Mouse (Mus musculus) frontal cortex, adult 2 months (tissue): ENCODE data around the gene Cnga1. TPM values are rescaled to one million over a fixed set of nuclear protein-coding genes. Genes with fewer than 3 reads are reported as not detected.
A peak's percentile ranks its signal among the peaks of the same experiment; 100 is the strongest.
"Not testable (repeated sequence)": the region's sequence is repeated elsewhere in the genome, so short reads cannot be mapped to it uniquely, and the experiment has no call there.

Experiments
- DNase-seq, 2 experiments: peaks; one replicate each; pipeline ENCODE4 v3.0.0; 2022; ENCODE audit warnings: low spot score in 1 of 2; ENCODE audit errors: extremely low spot score in 1 of 2
- polyA plus RNA-seq: library from polyadenylated mRNA; depleted of rRNA; stranded (reverse); fragments of >200 nt; gene quantifications from 2 replicates; pipeline ENCODE4 v1.2.3, GENCODE M21; 2012

Cnga1 gene
- polyA plus RNA-seq, 1 experiment = not detected

- no peak for DNase-seq
Measured at GRCm38 (mm10) chr5:72643655-72644054, 420 bp downstream of the Cnga1 start.

DNA sequence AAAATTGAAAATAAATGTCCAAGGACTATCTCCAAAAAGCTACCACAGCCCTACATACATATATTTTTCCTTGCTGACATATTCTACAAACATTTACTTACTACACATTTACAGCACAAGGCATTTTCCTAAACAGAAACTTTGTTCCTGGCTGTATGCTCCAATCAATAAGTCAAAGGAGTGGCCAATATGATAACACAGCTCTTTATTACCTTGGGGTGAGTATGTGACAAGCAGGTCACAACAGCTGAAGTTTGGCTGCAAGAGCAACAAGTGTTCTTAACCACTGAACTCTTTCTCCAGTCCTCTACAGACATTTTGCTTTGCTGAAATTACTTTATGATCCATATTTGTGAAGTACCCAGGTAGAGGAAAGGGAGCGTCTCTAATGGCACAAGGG, 4.0 kb downstream of the Cnga1 start:
- no peak for DNase-seq

- DNase-seq = no peak
Measured at GRCm38 (mm10) chr5:72636576-72636975, 7.5 kb downstream of the Cnga1 start.

- DNase-seq = no peak
Measured at GRCm38 (mm10) chr5:72636122-72636521, 8.0 kb downstream of the Cnga1 start.

GRCm38 (mm10) chr5:72634791-72635271, 9.2 kb downstream of the Cnga1 start:
- DNase-seq = no peak

- DNase-seq = peak in 1 of 2 experiments; percentile 2
Measured at GRCm38 (mm10) chr5:72630026-72630425, 14.0 kb downstream of the Cnga1 start.

DNA sequence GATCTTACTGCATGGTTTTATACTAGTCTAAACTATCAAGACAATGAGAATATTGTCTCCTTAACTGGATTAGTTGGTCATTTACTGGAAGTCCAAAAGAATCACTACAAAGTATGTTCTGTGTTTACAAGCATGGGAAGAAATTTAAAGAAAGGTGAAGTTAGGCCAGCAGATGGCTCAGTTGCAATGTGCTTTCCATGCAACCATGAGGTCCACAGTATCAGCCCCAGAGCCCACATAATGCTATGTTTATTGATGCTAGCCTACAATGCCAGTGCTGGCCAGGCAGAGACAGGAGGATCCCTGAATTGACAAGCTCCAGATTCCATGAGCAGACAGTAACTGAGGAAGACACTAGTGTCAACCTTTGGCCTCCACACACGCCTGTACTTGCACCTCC, 23.1 kb downstream of the Cnga1 start:
- DNase-seq = no peak

DNA sequence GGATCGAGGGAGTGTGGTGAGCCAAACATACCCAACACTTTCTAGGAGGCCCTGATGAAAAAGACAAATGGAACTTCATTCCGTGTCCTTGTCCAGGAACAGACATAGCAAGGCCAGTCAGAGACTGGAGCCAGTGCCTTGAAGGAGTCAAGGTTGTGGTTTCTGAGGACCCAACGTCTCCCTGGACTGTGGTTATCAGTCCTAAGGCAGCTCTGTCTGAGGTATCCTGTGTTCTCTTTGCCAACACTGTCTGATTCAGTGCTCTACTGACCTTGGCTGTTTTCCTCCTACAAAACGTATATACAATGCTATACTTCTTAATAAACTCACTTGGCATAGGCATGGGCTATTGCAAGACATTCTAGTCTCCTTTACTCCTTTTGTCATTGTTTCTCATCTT, 26.7 kb downstream of the Cnga1 start:
- no peak for DNase-seq

GRCm38 (mm10) chr5:72603138-72603537, 40.9 kb downstream of the Cnga1 start:
- DNase-seq = no peak

- peak in 1 of 2 experiments; percentile 26 for DNase-seq
Measured at GRCm38 (mm10) chr5:72601006-72601405, 43.1 kb downstream of the Cnga1 start.

DNA sequence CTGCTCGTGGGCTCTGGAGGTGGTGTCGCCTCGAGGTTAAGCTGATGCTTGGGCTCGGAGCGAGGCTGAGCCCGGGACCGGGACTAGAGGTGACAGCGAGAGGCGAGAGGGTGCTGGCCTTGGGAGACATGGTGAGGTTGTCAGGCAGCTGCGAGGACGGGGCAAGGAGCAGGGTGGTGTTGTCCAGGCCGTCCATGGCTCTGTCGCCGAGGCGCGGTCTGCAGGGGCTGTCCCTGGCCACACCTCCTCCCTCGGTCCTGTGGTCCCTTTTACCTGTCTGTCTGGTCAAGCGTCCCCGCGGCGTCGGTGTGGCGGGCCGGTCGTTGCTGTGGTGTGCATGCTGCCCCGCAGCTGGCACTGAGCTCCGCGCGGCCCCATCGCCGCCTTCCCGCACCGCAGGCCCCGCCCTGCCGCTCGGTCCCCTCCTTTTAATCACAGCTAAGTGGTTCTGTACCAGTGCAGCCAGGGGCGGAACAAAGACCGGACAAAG, 56.8 kb downstream of the Cnga1 start, which contains the start of gene Gm5868:
TSS of gene Gm5868 (minus strand) at position 360 of the 490 bp plus-strand sequence.
- DNase-seq = no peak

DNA sequence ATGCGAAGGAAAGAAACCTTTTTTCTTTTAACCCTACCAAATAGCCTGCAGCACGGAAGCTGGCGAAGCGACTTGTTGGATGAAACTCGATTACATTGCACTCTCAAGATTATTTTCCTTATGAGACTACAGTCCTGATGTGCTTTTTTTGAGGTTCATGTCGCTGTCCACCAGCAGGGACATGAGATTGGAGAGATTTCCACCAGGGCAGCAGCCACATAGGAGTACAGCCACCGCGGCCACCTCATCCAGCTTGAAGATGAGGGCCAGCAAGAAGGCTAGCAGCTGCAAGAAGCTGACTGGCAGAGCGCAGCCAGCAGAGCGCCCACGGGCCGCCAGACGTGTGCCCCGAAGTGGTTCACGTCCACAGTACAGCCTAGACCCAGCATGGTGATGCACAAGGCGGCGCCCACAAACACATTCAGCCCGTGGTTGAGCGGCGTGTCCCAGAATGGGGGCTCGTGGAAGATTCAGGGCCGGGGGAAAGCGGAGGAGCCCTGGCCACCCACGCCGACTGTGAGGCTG, 57.3 kb downstream of the Cnga1 start:
- DNase-seq = not testable (repeated sequence)

GRCm38 (mm10) chr5:72586122-72586521, 58.0 kb downstream of the Cnga1 start:
- DNase-seq = not testable (repeated sequence)

DNA sequence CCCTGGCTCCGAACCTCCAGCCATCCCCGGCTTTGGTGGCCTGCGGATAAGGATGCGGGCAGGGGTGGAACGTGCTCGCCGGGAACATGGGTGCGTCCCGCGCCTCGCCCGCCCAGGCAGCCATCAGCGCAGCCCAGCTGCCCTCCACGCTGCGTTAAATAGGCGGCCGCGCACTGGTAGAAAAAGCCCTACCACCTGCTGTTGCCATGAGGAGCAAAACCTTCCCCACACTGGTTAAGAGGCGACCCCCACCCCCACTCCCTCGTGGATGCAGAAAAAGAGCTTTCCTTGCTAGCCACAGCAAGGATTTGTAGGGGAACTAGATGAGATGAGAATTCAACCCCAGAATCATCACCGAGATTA, 63.1 kb downstream of the Cnga1 start, which contains the start of gene Zar1:
TSS of gene Zar1 (minus strand) at position 285 of the 363 bp plus-strand sequence.
- DNase-seq = not testable (repeated sequence)

DNA sequence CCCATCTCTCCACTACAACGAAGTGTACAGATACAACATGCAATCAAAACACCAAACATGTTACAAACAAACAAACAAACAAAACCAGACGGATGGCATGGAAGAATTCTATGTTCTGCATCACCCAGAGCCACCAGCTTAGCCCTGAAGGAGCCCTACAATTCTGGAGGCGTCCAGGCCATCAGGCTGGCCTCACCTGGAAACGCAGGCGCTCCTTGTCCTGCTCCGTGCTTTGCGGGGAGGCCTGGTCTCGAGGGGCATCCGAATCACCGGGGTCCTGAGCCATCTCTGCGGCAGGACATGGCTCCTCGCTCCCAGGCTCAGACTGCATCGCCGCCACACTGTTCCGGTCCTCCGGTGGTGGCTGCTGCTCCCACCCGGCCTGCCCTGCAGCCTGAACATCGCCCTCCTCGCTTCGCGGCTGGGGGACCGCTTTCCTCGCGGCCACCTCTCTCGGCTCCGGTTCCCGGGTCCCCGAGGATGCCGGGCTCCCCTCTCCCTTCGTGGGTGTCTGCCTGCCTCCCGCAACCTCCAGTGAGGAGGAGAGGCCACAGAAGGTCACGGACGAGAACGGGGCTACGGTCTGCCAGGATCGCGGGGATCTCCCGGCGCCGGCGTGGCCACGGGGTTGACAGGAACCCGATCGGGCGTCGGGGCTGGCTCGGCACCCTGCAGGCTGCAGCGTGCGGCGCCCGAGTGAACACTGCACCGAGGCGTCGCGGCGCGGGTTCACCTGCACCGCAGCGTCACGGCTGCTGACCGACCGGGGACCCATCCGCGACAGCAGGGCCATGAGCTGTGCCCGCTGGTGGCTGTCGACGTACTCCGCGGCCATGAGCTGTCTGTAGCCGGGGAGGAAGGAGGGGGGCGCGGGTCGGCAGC, 63.7 kb downstream of the Cnga1 start:
- not testable (repeated sequence) for DNase-seq

DNA sequence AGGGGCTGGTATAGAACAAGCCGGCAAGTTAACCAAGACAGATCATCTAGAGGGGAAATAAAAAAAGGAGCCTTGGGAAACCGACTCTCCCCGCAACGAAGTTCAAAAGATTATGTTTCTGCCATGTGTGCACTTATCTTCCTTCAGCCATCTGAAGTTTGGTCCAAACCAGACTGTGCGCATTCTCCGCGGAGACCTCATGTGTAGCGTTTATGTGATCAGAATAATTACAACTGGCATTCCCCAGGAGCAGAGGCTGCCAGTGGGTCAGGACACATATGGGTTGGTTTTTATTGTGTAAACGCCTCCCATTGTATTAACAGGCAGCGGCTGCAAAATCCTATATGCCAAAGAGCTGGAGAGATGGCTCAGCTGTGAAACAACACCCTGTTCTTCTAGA, 64.5 kb downstream of the Cnga1 start:
- DNase-seq = not testable (repeated sequence)

DNA sequence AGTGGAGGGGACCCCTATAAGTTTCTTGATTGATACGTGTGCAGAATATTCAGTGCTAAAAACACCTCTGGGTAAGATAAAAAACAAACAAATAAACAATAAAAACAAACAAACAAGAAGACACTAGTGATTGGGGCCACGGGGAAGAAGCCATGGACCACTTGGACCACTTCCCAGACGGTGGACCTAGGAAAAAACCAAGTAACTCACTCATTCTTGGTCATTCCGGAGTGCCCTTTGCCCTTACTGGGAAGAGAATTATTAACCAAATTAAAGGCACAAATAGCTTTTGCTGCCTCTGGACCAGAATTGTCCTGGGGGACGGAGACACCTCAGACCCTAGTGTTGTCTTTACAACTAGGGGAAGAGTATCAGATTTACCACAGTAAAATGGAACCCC, 78.5 kb downstream of the Cnga1 start:
- no peak for DNase-seq

- DNase-seq = not testable (repeated sequence)
Measured at GRCm38 (mm10) chr5:72563183-72563582, 80.9 kb downstream of the Cnga1 start.

DNA sequence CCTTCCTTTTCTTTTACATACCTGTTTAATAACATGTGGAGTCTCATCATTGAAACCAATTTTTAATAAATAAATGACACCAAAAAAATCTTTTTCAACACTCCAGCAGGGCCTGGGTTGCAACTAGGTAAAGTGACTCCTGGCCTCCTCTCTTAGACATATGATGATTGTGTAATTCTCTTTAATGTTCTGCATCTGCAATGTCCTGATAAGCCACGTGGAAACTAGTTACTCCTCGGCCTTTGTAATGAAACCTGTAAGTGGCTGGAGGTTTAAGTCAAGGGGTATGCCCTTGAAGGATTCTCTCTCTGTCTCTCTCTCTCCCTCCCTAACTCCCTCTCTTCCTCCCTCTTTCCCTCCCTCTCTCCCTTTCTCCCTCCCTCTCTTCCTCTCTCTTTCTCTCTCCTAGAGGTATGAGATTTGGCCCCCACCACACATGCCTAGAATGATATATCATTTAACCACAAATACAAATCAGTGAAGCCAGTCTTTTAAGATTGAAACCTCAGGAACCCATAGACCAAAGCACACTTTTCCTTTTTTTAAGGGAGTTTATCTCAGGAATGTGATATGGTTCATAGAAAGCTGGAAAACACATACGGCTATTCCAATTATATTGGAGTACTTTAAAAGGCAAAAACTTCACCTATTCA, 83.0 kb downstream of the Cnga1 start:
- DNase-seq = no peak

- DNase-seq = peak; percentile 93 to 98
Measured at GRCm38 (mm10) chr5:72559544-72560049, 84.5 kb downstream of the Cnga1 start, which contains the start of gene Nfxl1. Nfxl1 (minus strand) TSS chr5:72559684.
